Mouse (Mus musculus): ENCODE measurements around the gene Kcnj10.

Gene Kcnj10

DNA sequence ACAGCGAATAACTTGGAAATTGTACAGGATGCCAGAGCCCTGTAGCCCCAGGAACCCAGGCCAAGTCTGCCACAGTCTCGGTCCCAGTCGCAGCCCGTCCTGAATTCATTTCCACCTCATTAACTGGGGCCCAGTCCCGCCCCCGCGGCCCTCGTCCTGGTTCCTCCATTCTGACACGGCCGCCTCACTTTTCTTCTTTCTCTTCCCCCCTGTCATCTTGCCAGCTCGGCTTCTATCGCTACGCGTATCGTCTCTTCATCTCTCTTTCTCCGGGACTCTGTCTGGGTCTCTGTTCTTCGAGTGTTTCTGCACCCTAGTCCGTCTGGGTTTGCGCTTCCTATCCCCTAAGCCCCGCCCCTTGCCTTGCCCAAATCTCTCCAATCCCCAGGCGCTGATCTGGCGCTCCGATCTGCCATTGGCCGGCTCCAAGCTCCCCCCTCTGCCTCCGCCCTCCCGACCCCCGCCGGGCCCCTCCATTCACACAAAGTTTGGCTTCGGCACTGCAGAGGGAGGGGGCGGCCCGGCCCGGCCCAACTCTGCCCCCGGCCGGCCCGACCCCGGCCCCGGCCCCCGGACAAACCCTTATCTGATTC is at the start of gene Kcnj10:
Kcnj10 (plus strand) TSS at position 482 of the 593 bp plus-strand sequence.
- peak; percentile 84 for DNase-seq

DNA sequence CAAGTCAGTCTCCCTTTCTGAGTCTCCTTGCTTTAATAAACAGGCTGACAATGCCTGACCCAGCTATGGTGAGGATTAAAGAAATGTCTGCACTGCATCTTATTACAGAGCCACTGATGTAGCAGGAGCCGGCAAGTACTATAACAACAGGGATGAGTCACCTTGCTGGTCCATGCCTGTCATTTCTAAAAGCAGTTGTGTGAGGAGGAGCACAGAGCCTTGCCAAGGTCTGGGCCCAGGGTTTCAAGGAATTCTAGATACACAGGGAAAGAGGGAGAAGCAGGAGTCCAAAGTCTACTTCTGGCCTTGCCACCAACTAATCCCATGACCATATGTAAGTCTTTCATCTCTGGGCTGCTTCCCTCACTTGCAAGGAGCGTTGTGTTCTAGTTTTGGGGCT is 48.1 kb upstream of the Kcnj10 start:
- no peak for DNase-seq

DNA sequence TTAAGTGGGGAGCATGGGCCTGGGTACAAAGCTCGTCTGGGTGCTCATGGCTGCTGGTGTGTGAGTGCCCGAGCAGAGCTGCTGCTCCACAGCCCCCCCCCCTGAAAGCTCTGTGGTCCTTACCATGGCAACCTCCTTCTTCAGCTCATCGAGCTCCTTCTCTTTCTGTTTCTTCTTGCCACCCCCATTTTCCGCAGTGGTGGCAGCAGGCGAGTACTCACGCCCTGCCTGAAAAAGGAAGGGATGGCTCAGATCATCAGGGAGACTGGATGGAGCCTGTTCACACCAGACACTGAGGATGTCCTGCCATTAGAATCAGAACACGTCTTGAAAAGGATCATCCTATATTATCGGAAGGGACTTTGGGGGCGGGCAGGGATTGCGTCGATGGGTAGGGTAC is 47.6 kb upstream of the Kcnj10 start:
- DNase-seq, result no peak

DNA sequence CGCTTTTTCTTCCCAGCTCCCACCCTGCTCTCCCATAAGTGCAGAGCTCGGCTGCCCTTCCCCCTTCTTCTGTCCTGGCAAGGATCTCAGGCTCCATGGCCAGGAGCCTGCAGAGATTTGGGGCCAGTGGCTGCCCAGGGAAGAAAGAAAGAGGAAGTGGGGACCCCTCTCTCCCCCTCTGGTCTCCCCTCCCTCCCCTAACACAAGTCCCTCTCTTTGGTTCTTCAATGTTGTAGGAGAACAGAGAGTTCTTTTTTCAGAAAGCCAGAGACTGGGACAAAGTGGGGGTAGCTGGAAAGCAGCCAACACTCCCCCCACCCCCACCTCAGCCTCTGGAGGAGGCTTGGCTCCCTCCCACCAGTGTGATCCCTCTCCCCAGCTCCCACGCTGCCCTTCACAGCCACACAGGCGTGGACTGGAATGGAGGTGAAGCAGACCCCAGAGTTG is 45.2 kb upstream of the Kcnj10 start:
- DNase-seq, result peak; percentile 22

DNA sequence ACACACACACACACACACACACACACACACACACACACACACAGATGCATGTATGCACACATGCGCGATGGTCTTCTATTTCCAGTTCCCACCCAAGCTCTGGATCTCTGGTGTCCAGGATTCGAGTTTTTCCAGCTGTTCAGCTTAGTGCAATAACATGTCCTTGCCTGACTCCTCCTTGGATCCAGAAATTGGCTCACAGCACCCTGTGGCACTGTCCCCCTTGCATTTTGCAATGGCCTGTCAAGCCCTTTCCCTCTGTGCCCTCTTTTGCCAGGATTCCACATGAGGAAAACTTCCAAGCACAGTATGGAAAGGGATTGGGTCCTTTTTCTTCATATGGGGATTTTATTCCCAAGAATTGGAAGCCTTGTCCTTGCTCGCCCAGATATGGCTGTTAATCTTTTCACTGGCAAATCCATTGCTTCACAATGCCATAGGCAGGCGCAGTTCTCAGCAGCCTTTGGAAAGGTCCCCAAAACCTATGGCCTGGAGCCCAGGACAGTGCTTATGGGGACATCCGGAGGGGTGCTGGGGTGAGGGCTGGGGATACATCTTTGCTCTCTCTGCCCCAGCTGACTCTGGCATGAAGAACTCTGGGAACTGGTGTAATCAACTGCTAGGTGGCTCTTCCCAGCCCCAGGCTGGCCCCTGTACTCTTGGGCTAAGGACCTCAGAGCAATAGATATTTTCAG is 44.0 kb upstream of the Kcnj10 start:
- DNase-seq, result peak; percentile 31

DNA sequence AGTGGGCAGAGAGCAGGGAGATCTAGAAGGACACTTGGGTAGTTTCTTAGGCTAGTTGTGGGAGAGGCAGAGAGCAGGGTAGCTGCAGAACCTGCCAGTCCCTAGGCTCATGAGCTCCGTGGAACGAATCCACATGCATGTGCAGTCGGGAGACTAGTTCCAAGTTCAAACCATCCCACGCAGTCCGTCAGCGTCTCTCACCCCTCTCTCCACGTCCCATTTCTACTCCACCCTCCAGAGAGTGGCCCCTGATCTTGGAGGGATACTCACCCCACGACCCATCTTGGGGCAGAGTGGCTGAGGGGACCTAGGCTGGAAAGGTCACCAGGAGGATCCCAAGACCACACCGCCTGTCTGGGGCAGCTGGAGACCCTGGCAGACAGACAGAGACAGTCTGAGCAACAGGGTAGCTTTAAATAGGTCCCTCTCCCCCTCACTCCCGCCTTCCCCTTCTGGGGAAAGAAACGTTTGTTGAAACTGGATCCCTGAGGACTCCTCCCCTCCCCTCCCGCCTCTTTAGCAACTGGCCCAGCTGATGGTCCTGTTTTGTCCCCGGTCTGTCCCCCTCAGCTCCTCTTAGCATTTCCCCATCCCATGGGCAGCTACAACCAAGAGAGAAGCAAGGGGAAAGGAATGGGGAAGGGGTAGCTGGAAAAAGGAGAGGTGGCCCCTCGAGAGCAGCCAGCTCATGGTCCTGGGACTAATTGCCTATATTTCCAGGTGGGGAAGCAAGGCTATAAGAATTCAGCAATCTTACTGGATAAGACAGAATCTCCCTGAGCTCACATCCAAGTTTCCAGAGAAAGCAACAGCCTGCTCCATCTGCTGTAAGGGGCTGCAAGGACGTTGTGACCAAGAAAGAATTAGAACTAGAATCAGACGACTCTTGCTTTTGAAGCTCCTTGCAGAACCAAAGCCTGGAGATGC is 43.1 kb upstream of the Kcnj10 start, which contains the start of gene Atp1a2:
Atp1a2 (minus strand) TSS at position 454 of the 927 bp plus-strand sequence.
- DNase-seq, result no peak

DNA sequence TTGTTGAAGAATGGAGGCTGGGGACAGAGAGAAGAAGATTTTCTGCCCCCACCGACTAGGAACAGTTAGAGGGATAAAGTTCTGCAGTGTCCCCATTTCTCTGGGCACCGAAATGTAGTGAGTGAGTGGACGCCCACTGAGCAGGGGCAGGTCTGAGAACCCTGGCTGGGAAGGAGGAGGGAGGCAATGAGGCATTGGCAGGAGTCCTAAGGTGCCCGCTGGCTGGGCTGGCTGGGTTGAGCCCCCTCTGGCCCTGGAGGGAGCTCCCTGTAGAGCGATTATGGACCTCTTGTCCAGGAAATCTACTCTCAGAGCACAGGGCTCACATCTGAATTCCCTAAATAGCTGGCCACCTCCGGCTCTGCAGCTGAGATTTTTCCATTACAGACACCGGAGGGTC is 41.5 kb upstream of the Kcnj10 start:
- DNase-seq, result peak; percentile 26

DNA sequence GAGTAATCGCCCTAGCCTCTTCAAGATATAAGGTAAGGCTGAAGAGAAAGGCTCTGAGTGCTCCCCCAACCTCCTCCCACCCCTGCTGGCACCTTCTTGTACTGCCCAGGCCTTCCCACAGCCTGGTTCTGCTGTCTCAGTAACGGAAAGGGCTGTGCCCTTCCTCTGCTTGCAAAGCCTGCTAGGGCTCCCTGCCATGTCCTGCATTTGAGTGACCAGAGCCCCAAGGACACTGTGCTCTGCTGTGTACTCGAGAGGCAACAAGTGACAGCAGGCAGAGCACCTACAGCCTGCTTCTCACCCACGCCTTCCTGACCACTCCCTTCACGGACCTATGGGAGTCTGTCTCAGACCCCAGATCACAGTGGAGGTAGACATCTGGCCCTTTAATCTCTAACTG is 40.8 kb upstream of the Kcnj10 start:
- DNase-seq, result no peak

DNA sequence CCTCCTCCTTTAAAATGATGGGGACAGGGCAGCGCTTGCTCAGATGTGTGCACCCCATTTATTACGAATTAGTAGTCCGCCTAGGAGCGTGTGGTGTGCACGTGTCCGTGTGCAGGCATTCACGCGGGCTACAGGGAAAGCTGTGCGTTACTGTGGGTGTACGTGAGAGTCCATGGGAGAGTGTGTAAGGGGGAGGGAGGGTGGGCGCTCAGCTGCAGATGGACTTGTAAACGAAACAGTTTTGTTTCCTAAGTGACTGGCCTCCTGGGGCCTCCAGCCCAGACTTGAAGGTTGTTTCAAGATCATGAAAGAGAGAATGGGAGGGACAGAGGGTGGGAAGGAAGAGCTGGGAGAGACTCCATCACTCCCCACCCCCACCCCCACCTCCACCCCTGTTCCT is 39.8 kb upstream of the Kcnj10 start:
- DNase-seq, result no peak

DNA sequence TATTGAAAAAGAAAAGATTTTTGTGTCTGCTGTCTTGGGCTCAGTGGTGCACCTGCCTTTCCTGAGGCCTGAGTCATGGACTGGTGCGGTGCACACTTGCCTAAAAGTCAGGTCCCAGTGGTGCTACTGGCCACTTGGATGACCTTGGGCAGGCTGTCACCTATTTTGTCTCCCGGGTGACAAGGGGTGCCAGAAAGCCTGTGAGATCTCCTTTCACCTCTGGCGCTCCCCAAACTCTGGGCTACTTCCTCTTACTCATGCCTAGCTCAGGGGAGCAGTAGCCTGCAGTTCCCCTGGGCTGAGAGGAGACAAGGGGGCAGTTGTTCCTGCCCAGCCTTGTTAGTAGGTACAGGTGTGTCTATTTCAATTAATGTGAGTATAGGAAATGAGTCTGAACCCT is 38.7 kb upstream of the Kcnj10 start:
- no peak for DNase-seq

DNA sequence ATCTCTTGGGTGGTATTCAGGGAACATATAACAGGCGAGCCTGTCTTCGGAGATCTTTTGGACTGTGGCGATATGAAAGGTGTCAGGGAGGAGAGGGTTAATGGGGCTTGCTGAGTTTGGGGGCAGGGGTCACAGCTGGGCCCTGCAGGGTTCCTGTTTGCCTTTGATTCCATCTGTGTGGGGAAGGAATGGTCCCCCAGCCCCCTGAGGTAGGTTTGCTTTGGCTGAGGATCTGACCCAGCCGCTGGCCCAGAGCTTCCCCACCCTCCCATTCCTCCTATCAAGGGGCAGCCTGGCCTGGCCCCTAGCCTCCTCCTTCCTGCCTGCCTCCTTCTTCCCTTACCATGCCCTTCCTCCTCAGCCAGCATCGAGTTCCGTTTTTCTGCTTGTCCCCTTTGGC is 38.2 kb upstream of the Kcnj10 start:
- no peak for DNase-seq

DNA sequence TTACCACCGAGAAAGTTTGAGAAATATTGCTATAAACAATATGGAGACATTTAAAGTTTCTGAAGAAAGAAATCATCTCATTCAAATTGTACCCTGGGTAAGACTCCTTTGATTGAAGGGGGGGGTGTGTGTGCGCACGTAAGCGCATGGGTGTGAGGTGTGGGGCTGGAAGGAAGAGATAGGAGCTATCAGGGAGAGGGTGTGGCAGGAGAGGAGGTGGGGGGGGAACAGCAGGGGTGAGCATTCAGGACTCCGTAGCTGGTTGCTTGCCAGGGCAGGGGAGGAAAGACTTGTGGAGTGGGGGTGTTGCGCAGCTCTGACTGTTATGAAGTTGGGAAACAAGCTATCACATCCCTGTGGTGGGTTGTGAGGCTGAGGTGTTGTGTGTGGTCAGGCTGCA is 36.6 kb upstream of the Kcnj10 start:
- DNase-seq, result no peak

DNA sequence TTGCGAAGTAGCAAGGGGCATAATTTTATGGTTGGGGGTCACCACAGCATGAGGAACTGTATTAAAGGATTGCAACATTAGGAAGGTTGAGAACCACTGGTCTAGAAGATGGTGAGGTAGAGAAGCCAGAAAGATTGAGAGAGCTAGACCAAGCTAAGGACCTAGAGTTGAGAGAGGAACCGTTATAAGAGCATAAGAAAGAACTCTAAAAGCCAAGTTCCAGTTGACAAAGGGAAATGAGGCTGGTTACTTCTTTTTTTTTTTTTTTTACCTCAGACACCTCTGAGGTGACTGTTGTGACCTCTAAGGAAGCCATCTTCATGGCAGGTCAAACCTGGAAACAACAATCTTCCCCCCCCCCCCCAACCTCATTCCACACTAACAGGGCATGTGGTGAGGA is 35.9 kb upstream of the Kcnj10 start:
- DNase-seq, result no peak

DNA sequence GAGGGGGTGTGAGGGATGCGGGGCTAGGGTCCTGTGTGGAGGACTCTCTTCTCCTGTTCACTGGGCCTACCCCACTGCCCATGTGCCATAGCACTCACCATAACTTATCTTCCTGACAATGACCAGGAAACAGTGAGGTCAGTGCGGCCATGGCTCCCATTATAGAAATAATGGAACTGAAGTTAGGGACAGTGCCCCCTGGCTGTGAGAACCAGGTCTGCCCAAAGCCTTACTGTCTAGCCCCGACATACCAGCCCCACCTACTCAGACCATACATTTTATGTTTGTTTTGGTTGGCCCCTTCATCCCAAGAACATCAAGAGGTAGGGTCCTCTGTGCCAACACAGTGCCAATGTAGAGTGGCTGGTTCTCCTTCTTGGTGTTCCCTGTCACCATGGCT is 35.4 kb upstream of the Kcnj10 start:
- DNase-seq, result peak; percentile 23

DNA sequence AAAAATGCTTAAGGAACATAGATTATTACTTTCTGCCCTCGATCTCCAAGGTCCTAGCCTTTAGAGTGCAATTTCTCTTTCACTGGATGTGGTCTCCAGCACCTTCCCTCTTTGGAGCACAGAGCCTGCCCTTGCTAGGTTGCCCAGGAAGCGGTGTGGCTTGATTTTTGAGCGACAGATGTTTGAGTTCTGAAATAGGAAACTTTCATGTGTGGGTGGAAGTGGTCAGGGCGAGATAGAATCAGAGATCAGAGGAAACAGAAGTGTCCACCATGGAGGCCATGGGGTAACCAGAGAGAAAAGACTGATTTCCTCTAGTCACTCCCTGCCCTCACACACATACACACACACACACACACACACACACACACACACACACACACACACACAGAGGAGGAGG is 34.8 kb upstream of the Kcnj10 start:
- DNase-seq, result no peak

DNA sequence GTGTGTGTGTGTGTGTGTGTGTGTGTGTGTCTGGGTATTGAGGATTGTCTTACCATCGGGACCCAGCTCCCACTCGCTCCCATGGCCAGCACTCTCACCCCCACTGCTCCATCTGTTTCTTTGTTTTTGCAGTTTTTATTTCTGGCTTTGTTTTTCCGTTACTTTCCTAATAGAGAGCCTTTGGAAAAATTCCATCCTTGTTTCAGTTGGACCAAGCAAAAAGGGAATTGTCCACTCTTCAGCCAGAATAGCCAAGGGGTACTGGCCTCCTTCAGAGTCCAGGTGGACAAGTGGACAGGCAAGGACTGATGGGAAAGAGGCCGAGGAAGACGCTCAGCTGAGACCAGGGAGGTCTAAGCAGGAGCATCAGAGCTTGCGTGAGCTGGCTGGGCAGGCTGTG is 34.1 kb upstream of the Kcnj10 start:
- peak; percentile 62 for DNase-seq

DNA sequence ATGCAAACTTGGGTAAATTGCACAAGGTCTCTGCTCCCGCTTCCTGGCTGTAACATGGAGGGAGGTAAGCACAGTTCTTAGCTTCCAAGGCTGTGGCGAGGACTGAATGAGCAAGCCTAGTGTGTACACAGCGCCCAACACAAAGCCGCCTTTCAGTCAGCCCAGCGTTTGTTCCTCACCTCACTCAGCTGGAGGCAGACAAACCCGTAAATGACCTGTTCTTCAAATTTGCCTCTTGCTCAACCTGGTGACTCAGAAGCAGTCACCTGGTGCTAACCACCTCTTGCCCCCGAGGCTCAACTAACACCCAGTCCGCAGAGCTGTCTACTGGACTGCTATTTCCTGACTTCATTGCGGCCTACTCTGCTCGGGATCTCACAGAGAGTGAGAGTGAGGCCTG is 33.1 kb upstream of the Kcnj10 start:
- peak; percentile 30 for DNase-seq

DNA sequence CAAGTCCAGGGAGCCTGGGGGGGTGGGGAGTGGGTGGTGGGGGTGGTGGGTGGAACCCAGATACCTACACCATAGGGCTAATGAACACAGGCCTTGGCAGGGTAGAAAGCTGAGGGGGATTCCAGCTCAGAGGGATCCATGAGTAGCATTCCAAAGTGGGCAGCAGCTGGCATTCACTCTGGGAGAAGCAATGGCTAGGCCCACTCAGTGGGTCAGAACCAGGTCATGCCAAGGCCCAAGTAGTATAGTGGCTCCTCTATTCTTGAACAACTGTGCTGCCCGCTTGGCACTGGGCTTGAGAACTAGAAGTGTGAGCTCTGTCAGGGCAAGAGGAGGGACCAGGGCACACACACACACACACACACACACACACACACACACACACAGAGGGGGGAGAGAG is 32.6 kb upstream of the Kcnj10 start:
- peak; percentile 46 for DNase-seq

DNA sequence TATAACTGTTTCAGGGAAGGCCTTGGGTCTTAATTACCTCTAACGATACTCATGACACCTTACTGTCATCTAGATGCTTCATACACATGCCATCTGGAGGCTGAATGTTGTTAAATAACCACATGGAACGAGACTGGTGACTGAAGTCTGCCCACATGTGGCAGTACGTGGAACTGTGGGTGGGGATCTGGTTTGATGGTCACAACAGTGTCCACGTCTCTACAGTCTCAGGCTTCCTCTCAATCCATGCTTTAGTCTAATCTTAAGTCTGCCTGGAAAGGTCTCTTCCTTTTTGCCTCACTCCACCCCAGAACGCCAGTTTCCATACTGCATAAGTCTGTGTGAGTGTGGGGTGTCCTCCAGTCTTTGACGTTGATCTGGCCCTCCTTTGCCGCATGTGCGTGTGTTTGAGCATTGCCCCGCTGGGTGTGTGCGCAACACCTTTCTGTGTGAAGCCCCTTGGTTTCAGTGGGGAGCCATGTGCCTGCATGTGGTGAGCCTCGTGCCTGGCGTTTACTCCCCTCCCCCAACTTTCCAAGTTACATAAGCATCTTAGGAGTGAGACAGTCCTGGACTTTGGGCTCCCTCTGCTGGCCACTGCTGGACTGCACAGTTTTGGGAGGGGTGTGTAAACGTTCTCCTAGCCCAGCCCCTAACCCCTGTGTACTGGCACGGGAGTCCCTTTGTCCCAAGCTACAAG is 31.2 kb upstream of the Kcnj10 start:
- peak; percentile 98 for DNase-seq

DNA sequence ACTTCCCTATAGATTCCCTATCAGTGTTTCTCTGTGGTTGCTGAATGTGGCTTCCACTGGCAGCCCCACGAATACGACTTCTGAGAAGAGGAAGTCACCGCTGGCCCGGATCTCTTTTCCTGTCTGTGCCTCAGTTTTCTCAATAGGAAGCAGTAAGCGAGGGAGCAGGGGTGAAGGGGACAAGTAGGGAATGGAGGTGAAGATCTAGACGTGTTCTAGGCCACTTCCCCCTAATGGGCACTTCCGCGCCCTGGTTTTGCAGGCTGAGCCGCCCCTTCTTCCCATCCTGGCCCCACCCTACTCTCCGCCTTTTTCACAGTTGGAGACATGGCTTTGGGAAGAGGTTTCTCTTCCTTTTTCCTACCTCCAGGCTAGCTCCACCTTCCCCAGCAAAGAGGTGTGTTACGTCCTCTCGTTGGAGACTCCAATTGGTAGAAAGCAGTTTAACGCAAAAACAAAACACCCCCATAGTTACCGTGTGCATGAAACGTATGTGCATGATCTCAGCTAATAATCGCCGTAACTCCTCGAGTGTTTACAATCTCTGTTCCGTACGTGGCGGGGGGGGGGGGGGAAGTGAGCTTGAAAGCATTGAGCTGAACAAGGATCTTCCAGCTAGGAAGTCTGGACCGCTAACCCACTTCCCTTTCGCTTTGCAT is 29.6 kb upstream of the Kcnj10 start:
- DNase-seq, result peak; percentile 91

DNA sequence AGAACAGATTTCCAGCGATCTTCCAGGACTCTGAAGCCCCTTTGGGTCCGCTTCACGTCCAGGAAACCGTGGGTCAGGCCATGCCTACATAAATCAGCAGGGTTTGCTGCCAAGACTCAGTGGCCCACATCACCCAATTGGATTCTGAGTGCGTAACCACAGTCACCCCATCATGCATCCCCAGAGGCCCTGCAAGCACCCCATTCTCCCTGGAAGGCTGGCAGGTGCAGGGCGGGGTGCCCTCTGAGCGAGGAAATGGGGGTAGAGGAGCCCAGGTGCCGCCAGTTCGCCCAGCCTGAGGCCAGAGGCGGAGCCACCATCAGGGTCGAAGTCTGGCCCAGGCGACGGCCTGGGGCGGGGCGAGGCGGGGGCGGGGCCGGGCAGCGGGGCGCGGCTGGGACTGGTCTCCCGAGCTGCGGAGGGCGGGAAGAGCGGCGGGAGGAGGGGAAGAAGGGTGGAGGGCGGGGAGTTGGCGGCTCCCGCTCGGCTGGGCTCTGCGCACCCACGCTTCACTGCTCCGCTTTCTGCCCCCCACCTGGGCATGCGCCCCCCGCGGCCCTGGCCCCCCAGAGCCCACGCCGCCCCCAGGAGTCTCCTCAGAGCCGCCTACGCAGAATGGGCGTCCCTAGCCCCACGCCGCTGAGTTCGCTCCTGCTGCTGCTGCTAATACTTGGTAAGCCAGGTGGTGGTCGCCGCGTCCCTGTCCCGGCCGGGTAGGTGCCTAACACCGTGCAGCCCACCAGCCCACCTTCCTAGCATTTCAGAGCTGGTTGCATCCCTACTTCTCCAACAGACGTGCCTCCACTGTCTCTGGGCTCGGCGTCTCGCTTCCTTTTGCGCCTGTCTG is 28.9 kb upstream of the Kcnj10 start:
- DNase-seq, result peak; percentile 91

Data from cerebellum, adult 9-10 months (tissue).